Mouse (Mus musculus) hematopoietic stem cell, adult 5-6 weeks (primary cell): ENCODE measurements at regions not wholly inside any gene's neighbourhood (a gene's known extent, or its start where the extent isn't known, plus 50 kb on each side); places are given as distances from the start of the nearest gene placed in this dataset.
A peak's percentile ranks its signal among the peaks of the same experiment; 100 is the strongest.

ENCODE experiments used
- ATAC-seq, 2 experiments: fragments of 125-278 bp in 1 of 2; replicated peaks in 1 of 2; 2 replicates each; pipeline ENCODE4 v1.8.0; 2016 to 2017; ENCODE audit warnings: inconsistent platforms in 2 of 2, mild to moderate bottlenecking in 2 of 2, moderate number of reproducible peaks in 2 of 2, low read depth in 1 of 2, moderate TSS enrichment in 1 of 2; ENCODE audit not compliant: low FRiP score in 2 of 2, poor library complexity in 2 of 2, severe bottlenecking in 2 of 2, insufficient read depth in 1 of 2, low TSS enrichment in 1 of 2

DNA sequence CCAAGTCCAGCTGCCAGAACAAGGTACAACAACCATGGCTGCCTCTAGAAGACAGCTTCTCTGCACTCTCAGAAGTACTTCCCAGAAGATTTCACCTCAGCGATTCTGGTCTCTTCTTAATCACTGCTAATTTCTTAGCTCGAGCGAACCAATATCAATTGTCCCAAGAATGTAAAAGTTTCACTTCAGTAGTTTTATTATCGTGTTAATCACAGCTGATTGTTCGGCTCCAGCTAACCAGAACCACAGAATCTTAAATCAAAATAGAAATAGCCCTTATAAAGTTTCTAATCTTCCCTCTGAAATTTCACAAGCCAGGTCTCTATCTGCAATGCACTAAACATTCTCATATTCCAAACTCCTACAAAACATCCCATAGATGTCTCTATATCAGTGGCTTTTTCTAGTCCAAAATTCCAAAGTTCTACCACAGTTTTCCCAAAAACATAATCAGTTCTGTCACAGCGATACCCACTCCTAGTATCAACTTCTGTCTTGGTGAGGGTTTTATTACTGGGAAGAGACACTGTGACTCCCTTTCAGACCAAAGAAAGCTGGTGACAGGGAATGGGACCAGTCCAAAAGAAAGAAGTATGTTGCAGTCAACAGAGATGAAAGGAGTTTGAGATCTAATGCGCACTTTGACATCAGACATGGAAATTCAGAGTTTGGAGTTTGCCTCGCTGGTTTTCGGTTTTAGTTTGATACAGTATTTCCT is 130.2 kb downstream of the Gm10283 start:
- no peak for ATAC-seq

DNA sequence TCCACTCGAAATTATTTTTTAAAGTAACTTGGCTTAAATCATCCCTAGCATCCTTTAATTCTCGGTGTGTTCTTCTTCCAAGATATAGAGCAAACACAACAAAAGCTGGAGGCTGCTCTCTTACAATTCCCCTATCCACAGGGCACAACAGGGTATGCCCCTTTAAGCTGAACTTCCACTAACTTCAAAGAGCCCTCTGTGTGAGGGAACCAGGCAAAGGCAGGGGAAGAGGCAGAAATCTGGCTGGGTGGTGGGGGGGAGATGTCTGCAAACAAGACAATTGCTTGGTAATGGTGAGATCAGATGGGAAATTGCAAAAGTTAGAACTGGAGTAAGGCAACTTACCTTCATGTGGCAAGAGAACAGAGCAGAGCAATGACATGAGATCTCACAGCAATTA is 154.7 kb downstream of the Gm10283 start:
- ATAC-seq: no peak

DNA sequence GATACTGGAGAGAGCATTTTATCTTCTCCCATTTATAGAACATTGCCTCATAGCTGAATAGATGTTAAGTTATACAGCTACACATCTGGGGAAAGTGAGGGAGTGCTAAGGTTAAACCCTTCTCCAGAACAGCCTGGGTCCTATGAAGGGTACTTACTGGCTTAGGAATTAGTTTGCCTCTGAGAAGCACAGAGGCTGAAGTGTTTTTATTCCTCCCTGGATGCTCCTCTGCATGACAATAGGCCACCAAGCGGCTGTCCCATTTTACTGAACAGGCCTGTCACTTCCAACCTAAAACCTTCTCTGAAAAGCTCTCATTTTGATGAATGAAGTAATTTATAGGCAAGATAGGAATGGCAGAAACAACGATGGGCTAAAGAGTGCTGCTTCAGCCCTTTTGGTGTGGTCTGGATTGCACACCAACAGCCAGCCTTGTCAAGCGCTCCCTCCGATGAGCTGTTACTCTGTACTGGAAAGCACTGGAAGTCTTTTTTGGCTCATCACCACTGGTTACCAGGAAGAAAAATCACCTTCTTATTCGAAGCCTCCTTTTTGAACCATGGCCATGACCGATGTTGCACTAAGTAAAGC is 157.1 kb downstream of the Gm10283 start:
- no peak for ATAC-seq

DNA sequence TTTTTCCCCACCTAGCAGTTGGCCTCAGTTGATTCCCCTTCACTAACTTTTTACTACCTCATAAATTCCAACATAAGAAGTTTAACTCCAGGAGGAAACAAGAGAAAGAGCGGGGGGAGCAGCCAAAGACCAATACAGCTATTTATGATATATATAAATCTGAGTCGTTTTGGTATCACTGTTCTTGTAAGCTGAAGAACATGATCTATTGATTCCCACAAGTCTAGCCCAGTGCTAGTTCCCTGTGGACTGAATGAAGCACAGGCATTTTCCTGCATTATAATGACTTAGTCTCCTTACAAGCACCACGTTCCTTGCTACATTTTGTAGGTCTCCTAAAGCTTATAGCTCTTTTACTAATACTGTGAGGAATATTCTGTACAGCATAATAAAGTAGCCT is 187.5 kb downstream of the Gm10283 start:
- no peak for ATAC-seq

DNA sequence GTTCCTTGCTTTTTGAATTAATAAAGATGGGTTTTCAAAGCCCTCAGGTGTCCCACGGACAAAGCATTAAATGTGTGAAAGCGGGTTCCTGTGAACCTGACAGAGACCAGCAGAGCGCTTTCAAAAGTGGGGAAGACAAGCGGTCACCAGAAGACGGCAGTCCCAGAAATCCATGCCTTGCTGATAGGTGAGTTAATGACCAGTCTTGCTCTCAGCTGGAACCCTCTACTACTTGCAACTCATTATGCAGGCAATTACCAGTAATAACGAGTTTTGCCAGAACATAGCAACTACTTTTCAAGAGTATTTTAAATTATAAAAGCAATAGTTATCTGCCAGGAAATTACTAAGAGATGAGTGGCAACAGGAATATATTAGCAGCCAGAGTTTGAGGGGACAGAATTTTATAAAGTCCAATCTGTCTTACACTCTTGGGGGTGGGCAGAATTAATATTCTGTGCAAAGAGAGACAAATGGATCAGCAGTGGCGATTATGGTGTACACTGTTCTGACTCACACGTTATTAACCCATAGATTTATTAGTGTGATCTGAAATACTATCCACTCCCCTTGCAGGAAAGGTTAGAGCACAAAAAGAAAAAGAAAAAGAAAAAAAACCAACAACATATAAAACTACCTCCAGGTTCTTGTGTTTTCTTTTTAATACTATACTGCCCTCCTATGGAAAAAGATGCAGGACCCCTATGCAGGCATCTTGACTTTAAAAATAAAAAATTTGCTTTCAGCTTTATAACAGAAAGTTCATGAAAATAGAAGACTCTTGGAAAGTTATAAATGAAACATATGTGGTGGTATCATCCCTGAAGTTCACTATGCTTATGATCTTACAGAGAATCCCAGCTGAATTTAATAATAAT is 188.8 kb downstream of the Gm10283 start:
- no peak for ATAC-seq

DNA sequence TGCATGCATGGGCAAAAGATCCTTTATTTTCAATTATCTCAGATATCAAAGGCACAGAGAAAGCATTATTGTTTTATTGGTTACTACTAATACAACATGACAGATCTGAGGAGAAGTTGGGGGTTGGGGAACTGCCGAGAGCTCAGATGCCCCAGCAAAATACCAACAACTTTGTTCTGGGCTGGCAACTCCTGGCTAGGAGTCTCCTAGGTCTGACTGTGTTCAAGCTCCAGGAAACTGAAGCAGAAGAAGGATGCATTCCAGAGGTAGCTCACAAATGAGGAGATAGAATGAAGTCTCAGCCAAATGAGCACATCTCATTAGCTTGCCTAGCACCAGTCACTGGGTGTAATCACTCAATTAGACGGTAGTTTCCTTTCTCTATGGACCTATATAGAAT is 192.9 kb downstream of the Gm10283 start:
- ATAC-seq: no peak

DNA sequence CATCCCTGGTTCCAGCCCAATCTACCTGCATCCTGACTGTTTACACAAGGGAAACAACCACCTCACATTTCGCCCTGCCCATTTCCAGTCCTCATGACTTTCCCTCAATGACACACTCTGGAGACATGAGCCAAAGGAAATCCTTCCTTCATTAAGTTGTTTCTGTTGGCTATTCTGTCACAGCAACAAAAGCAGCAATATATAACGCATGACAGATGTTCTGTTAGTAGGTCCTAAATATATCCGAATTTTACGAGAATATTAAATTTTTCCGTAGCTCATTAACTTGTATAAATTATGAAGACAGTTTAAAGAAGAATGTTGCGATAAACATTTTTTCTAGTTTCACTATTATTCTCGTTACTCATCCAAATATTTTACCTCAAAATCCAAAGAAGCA is 201.7 kb downstream of the Gm10283 start:
- no peak for ATAC-seq

DNA sequence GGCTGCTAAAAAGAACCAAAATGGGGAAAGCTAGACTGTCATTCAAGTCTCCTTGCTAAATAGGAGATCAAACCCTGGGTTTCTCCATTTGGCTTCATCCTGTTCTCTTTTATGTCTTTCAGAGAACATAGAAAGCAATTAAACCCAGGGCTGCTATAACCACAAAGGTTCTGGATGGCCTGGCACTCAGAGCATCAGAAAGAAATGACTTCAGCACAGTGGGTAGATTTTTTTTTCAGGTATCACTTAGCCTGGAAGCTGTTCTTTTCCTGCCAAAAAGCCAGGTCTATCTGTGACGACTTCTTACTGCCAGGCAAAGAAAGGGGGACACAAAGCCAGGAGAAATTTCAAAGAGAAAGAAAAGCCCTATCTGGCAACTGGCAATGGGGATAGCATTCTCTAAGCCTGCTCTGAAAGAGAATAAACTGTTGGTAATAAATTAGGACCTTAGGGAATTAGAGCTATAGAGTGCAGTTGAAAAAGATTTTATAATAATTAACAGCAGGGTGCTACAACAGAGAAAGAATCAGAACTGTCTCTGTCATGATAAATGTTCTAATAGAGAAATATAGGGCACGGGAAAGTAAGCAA is 225.7 kb downstream of the Gm10283 start:
- ATAC-seq: no peak

DNA sequence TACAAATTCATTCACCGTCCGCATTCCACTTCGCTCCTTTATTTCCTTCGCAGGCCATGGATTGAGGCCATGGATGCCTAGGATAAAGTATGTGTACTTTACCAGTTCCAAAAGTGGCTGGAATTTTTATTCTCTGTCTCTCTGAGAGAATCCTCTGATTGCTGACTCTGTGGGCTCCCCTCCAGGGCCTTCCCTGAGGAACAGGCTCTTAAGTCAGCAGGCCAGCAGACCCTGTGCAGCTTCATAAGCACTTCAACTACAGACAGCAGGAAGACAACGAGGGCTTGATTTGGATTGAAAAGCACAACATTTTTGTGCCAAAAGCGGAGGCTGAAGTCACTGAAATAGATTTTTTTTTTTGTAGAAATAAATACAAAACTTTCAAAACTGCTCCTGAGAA is 252.7 kb downstream of the Gm10283 start:
- ATAC-seq: no peak

DNA sequence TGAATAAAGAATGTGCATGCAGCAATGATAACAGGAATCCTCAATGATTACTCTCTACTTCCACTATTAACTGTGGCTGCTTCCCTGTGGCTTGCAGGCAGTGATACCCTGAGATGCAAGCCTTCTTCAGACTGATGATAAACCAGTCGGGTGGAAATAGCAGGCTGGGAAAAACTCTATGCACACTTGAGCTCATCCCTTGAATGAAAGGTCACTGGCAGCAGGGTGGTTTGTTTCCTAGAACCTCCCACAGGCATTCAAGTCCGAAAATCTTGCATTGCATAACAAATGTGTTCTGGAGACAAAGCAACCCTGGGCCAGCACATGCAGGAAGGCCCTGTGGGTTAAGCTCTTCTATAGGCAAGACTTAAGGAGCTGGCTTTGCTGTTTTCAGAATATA is 253.3 kb downstream of the Gm10283 start:
- no peak for ATAC-seq

DNA sequence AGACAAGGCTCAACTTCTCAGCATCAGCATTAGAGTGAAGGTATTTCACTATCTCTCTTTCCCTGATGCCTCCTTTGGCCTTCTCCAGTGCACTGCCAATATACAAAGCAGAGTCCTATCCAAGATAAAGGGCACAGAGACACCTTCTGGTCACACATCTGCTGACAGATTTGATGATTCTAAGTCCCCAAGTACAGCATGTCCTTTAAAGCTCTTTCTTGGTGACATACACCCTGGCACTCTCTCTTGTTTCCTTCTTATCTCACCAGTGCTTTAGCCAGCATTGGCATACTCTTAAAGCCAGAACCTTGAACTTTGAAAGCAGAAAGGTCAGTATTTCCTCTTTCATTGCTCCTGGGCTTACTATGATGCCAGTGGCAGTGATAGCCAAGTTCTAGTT is 255.4 kb downstream of the Gm10283 start:
- ATAC-seq: no peak

DNA sequence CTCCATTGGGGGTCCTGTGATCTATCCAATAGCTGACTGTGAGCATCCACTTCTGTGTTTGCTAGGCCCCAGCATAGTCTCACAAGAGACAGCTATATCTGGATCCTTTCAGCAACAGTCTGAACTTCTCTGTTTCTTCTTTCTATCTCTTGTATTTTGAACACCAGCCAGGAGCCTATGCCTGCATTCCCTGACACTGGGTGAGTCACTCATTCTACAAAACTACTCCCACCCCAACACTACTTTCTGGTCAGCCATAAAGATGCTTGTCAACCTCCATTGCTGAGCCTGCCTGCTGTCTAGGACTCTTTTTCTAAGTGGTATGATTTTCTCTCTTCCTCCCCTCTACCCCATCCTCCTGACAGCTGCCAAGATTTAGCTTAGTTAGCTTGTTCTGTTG is 261.6 kb downstream of the Gm10283 start:
- ATAC-seq: no peak

DNA sequence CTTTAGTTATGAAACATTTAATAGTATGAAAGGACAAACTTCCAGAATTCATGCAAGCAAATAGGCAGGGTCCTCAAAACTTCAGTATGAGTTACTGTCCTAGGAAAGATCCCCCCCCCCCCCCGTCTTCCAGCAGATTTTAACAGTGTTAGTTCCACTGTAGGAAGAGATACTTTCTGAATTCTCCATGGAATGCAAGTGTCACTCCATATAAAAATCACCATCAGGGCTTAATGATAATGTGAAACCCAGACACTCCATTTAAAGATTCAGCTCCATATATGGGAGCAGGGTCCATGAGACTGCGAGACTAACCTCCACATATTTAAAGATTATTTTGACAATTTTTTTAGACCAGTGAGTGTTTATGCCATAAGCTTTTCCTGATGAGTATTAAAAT is 282.1 kb downstream of the Gm10283 start:
- ATAC-seq: no peak

DNA sequence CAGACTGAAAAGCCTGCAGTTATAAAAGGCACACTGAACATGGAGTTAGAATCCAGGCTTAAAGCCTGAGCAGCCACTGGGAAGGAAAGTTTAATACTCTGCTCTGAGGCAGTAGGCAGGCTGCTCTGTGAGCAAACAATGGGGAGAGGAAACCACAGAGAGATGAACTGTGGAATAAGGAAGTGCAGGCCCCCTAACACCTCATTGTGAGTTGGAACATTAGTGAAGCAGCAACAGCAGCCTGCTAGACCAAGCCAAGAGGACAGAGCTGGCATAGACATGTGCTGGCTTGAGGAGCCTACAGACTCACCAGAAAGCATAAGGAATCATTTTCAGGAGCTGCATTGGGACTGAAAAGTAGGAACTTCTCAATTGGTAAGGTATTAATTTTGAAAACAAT is 307.4 kb downstream of the Gm10283 start:
- ATAC-seq: peak; percentile 86 to 97

DNA sequence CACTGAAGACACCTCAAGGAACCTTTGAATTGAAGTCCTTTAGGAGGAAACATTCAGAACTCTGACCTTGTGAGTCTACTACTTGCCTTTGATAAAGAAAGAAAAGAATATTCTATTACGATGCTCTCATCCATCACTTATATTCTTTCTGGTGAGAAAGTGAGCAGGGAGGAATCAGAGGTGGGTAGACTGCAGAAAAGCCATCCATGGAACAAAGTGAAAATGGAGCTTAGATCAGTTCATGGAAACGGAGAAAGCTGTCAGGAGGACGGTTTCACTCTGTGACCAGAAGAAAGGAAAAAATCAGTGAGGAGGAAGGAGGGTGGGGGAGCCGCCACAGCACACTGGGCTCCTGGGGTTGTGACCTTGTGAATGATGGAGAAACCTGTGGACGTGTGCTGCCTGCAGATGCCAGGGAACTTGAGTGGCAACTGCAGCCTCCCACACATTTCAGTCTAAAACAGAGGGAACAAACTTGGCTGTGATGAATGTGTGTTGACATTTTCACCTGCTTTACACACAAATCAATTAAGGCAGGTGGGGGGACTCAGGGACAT is 335.2 kb downstream of the Gm10283 start:
- no peak for ATAC-seq
